Mouse (Mus musculus): Measurements from ENCODE around the gene C5ar1. TPM values are rescaled to one million over a fixed set of nuclear protein-coding genes. Genes with fewer than 3 reads are reported as not detected.
"Not testable (repeated sequence)": the region's sequence is repeated elsewhere in the genome, so short reads cannot be mapped to it uniquely, and the experiment has no call there.

Gene C5ar1
- polyA plus RNA-seq, 1 experiment = 5.3 TPM

DNA sequence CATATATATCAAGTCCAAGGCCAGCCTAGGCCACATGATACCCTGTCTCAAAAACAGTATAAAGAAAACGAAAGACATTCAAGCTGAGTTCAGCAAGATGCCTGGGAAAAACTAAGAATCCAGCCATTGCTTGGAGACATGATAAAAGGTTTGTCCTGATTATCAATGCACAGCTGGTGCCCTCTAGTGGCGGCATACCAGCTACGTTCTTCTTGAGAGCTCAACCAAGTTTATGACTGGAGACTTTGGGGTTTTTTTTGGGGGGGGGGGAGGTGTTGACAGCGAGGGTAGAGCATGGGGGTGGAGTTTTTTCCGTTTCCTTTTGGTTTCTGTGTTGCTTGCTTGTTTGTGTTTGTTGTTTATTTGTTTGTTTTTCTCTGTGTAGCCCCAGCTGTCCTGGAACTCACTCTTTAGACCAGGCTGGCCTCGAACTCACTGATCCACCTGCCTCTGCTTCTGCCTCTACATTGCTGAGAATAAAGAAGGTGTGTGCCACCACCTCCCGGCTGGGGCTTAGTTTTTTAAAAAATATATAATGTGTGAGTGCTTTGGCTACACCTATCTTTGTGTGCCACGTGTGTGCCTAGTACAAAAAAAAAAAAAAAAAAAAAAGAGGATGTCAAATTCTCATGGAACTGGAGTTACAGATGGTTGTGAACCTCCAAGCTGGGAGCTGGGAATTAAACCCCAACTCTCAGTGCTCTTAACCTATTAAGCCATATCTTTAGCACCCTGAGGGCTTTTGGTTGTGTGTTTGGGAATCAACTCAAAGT lies 3.9 kb upstream of the C5ar1 start:
- no peak for TF ChIP-seq POLR2A (IDR thresholded peaks at IDR 0.05; ENCODE audit: low read depth, low read length)
- peak; percentile 56; the same call in 1 of the 2 replicates for TF ChIP-seq CTCF (IDR thresholded peaks at IDR 0.05; ENCODE audit: borderline replicate concordance, insufficient read depth, low read length)
- Histone ChIP-seq H3K4me3 (ENCODE audit: insufficient read depth, low read length) (no peak overlapping the region), H3K4me1 (ENCODE audit: control insufficient read depth, insufficient read depth, low read length) (no peaks in the 10 kb centered on the region), H3K27ac (ENCODE audit: insufficient read depth, low read length) (no peak overlapping the region)

DNA sequence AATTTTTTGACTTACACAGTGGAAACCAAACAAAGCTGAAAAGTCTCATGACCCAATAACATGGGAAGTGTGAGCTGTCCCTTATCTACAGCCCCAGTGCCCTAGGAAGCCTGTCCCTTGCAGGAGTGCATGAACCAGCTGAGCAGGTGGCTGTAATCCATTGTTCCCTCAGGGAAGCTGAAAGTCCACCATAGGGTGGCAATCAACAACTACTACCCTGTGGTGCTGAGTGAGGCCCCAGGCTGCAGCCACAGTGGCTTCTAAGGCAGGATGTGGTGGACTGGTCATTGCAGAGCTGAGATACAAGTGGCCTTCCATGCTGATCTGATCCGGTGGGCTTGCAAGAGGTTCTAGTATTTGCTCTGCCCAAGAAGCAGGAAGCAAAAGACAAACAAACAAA lies 1.8 kb upstream of the C5ar1 start:
- Histone ChIP-seq H3K27ac (ENCODE audit: insufficient read depth, low read length) (no peak overlapping the region), H3K4me3 (ENCODE audit: insufficient read depth, low read length) (no peak overlapping the region), H3K4me1 (ENCODE audit: control insufficient read depth, insufficient read depth, low read length) (no peaks in the 10 kb centered on the region)
- TF ChIP-seq POLR2A (IDR thresholded peaks at IDR 0.05; ENCODE audit: low read depth, low read length) (no peak), CTCF (IDR thresholded peaks at IDR 0.05; ENCODE audit: borderline replicate concordance, insufficient read depth, low read length) (no peak)

DNA sequence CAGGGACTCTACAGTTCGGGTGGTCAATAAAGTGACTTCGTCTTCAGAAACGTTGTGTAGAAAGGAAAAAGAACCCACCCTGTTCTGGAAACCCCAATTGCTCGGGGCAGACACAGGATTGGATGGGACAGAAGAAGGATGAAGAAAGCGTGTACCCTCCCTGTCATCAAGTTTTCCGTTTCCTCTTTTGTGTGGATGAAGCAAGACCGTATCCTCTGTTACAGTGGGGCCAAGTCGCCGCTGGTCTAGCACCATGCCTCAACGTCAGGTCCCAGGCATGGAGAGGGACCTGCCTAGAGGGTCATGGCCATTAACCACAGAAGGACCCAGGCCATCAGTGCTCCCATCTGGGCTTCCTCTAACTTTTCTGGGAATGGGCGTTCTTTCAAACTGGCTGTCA lies 1.5 kb downstream of the C5ar1 start:
- no peak for TF ChIP-seq POLR2A (IDR thresholded peaks at IDR 0.05; ENCODE audit: low read depth, low read length)
- TF ChIP-seq CTCF (IDR thresholded peaks at IDR 0.05; ENCODE audit: borderline replicate concordance, insufficient read depth, low read length) = no peak
- Histone ChIP-seq H3K4me3 (ENCODE audit: insufficient read depth, low read length) (no peak overlapping the region), H3K27ac (ENCODE audit: insufficient read depth, low read length) (no peak overlapping the region), H3K4me1 (ENCODE audit: control insufficient read depth, insufficient read depth, low read length) (no peaks in the 10 kb centered on the region)

DNA sequence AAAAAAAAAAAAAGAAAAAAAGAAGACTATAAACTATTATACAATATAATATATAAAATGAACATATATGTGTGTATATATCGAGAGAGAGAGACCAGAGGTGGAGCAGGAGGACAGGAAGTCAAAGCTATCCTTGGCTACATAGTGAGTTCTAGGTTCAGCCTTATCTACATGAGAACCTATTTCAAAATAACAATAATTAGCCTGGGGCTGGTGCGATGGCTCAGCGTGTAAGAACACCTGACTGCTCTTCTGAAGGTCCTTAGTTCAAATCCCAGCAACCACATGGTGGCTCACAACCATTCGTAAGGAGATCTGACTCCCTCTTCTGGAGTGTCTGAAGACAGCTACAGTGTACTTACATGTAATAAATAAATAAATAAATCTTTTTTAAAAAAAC lies 3.4 kb downstream of the C5ar1 start:
- not testable (repeated sequence) for H3K4me3 ChIP-seq (ENCODE audit: insufficient read depth, low read length); H3K4me1 ChIP-seq (ENCODE audit: control insufficient read depth, insufficient read depth, low read length); H3K27ac ChIP-seq (ENCODE audit: insufficient read depth, low read length)

DNA sequence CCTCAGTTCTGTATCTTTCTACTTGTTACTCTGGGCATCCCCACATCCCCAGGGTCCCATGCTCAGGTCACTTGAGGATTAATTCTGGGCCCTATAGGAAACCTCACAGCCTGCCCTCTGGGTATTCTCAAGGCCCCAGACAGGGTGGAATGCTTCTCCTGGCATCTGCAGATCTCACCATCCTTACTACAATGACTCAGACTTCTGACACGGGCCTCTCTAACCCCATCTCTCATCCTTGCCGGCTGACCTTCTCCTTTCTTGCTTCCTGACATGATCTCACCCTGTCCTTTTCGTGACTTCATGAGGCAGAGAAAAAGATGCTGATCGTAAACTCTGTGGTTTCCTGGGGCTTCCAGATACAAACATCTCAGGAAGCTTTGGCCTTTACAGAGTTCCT lies 5.1 kb downstream of the C5ar1 start:
- no peak for TF ChIP-seq CTCF (IDR thresholded peaks at IDR 0.05; ENCODE audit: borderline replicate concordance, insufficient read depth, low read length)
- no peak for TF ChIP-seq POLR2A (IDR thresholded peaks at IDR 0.05; ENCODE audit: low read depth, low read length)

DNA sequence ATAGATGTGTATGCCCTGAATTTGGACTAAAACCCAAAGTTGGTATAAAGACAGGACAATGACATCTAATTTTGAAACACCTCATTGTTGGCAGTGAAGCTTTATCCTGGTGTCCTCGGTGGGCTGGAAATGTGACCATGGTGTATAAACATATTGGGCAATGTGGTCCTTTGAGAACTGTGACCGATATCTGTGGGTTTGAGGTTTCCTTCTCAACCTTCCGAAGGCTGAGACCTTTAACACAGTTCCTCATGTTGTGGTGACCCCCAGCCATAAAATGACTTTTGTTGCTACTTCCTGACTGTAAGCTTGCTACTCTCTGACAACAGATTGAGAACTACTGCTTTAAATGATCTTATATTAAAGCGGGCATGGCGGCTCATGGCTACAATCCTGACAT lies 8.7 kb downstream of the C5ar1 start:
- no peak overlapping the region for H3K27ac ChIP-seq (ENCODE audit: insufficient read depth, low read length)
- no peaks in the 10 kb centered on the region for H3K4me1 ChIP-seq (ENCODE audit: control insufficient read depth, insufficient read depth, low read length)
- TF ChIP-seq POLR2A (IDR thresholded peaks at IDR 0.05; ENCODE audit: low read depth, low read length) (no peak), CTCF (IDR thresholded peaks at IDR 0.05; ENCODE audit: borderline replicate concordance, insufficient read depth, low read length) (no peak)

More for the DNA sequence above, 5.1 kb downstream of the C5ar1 start:
- H3K4me3 ChIP-seq (ENCODE audit: insufficient read depth, low read length) = no peak overlapping the region
- no peak overlapping the region for H3K27ac ChIP-seq (ENCODE audit: insufficient read depth, low read length)
- no peaks in the 10 kb centered on the region for H3K4me1 ChIP-seq (ENCODE audit: control insufficient read depth, insufficient read depth, low read length)

DNA sequence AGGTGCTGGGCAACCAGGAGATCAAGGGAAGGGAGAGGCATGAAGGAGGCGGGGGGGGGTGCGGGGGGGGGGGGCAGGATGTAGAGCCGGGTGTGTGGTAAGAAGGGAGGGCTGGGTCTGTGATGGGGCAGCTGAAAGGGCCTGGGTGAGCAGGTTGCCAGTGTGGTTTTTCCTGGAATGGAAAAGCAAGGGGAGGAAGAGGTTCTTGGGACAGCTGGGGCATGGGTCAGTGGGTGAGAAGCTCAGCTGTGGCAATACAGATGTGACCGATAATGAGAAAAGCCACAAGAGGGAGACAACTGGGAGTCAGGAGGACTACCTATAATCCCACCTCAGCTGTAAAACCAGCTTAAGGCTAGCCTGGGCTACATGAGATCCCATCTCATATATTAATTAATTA lies 13.4 kb downstream of the C5ar1 start:
- no peak for TF ChIP-seq CTCF (IDR thresholded peaks at IDR 0.05; ENCODE audit: borderline replicate concordance, insufficient read depth, low read length)
- no peak for TF ChIP-seq POLR2A (IDR thresholded peaks at IDR 0.05; ENCODE audit: low read depth, low read length)
- H3K4me1 ChIP-seq (ENCODE audit: control insufficient read depth, insufficient read depth, low read length) = no peaks in the 10 kb centered on the region
- no peak overlapping the region for H3K27ac ChIP-seq (ENCODE audit: insufficient read depth, low read length)
- H3K4me3 ChIP-seq (ENCODE audit: insufficient read depth, low read length) = no peak overlapping the region

More for the DNA sequence above, 8.7 kb downstream of the C5ar1 start:
- H3K4me3 ChIP-seq (ENCODE audit: insufficient read depth, low read length) = no peak overlapping the region

DNA sequence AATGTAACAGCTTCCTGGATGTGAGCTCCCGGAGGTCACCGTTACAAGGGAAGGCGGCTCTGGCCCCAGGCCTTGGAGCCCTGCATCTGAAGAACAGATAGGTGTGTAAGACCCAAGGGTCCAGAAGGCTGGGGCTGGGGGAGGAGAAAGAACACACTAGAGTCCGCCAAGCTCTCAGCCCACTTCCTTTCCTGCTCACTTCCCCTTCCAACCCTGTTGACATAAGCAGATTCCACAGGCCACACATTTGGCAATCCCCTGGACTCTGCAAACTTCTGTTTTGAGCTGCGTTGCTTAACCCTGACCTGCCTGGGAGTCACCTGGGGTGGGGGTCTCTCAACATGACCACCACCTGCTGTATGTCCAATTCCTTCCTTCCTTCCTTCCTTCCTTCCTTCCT lies 15.3 kb downstream of the C5ar1 start, which contains the start of gene C5ar2:
Gene C5ar2 (minus strand): TSS at position 88 of the 400 bp plus-strand sequence.
- H3K27ac ChIP-seq (ENCODE audit: insufficient read depth, low read length) = no peak within 1 kb of the TSS
- no peaks in the 10 kb centered on the region for H3K4me1 ChIP-seq (ENCODE audit: control insufficient read depth, insufficient read depth, low read length)
- no peak within 1 kb of the TSS for H3K4me3 ChIP-seq (ENCODE audit: insufficient read depth, low read length)
- TF ChIP-seq POLR2A (IDR thresholded peaks at IDR 0.05; ENCODE audit: low read depth, low read length) = no peak
- no peak for TF ChIP-seq CTCF (IDR thresholded peaks at IDR 0.05; ENCODE audit: borderline replicate concordance, insufficient read depth, low read length)

DNA sequence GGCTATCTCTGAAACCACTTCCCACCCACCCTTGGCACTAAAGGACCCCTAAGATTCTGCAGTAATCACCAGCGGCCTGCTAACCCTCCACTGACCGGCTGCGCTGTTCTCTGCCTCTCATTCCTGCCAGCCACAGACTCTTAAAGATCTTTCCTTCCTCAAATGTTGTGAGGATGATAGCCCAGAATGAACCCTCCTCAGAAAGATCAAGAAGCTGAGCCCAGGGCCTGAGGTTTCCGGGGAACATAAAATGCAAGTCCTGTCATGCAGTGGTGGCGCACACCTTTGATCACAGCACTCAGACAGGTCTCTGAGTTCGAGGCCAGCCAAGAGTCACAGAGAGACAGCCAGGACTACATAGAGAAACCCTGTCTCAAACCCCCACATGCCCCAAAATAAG lies 17.1 kb downstream of the C5ar1 start:
- Histone ChIP-seq H3K4me1 (ENCODE audit: control insufficient read depth, insufficient read depth, low read length) (no peaks in the 10 kb centered on the region), H3K27ac (ENCODE audit: insufficient read depth, low read length) (no peak overlapping the region), H3K4me3 (ENCODE audit: insufficient read depth, low read length) (no peak overlapping the region)
- no peak for TF ChIP-seq POLR2A (IDR thresholded peaks at IDR 0.05; ENCODE audit: low read depth, low read length)

DNA sequence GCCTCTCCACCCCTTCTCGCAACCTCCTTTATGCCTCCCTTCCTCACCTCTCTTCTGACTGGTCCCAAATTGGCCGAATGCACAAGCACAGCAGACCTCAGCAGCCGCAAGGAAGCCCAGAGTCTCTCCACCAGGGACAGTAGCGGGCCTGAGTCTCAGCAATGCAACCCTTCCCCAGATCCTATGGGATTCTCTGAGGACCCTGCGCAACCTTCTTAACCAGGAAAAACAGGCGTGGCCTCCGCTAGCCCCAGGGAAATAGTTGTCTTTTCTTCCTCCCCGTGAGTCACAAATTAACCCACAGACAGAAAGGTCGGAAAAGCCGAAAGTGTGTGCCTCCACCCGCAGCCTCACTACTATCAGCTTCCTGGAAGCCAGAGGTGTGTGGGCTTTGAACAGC lies 17.6 kb downstream of the C5ar1 start:
- Histone ChIP-seq H3K4me3 (ENCODE audit: insufficient read depth, low read length) (no peak overlapping the region), H3K4me1 (ENCODE audit: control insufficient read depth, insufficient read depth, low read length) (no peaks in the 10 kb centered on the region), H3K27ac (ENCODE audit: insufficient read depth, low read length) (no peak overlapping the region)
- TF ChIP-seq POLR2A (IDR thresholded peaks at IDR 0.05; ENCODE audit: low read depth, low read length) = no peak

DNA sequence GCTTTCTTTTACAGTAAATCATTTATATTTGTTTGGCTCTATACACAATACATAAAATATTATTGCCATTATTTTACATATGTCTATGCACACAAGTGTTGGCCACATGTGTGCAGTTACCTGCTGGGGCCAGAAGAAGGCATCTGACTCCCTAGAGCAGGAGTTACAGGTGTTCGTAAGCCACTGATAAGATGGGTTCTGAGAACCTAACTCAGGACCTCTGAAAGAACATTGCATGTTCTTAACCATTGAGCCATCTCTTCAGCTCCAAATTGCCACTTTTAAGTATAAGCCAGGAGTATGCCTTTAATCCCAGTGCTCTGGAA lies 18.4 kb downstream of the C5ar1 start:
- Histone ChIP-seq H3K4me3 (ENCODE audit: insufficient read depth, low read length) (no peak overlapping the region), H3K4me1 (ENCODE audit: control insufficient read depth, insufficient read depth, low read length) (no peaks in the 10 kb centered on the region), H3K27ac (ENCODE audit: insufficient read depth, low read length) (no peak overlapping the region)
- TF ChIP-seq CTCF (IDR thresholded peaks at IDR 0.05; ENCODE audit: borderline replicate concordance, insufficient read depth, low read length) (no peak), POLR2A (IDR thresholded peaks at IDR 0.05; ENCODE audit: low read depth, low read length) (no peak)

All from embryonic fibroblast, embryonic 13.5 days (primary cell).